Mouse (Mus musculus) thymus, postnatal 25 days (tissue): ENCODE results near the gene Krt9.
A peak's percentile ranks its signal among the peaks of the same experiment; 100 is the strongest.
"Not testable (repeated sequence)": the region's sequence is repeated elsewhere in the genome, so short reads cannot be mapped to it uniquely, and the experiment has no call there.

ENCODE experiments used
- DNase-seq: peaks from one replicate; pipeline ENCODE4 v3.0.0; 2022

Gene Krt9

GRCm38 (mm10) chr11:100192992-100193391 is at the start of gene Krt9:
Gene Krt9, minus strand, starts transcription at chr11:100193246.
- DNase-seq = no peak

GRCm38 (mm10) chr11:100240272-100240671 is 47.2 kb upstream of the Krt9 start:
- not testable (repeated sequence) for DNase-seq

- no peak for DNase-seq
Observed at GRCm38 (mm10) chr11:100221741-100222140, 28.7 kb upstream of the Krt9 start.

GRCm38 (mm10) chr11:100219304-100219703 is 26.3 kb upstream of the Krt9 start:
- DNase-seq = no peak

- DNase-seq = no peak
Observed at GRCm38 (mm10) chr11:100208542-100208941, 15.5 kb upstream of the Krt9 start.

- DNase-seq = no peak
Observed at GRCm38 (mm10) chr11:100207498-100207897, 14.5 kb upstream of the Krt9 start, which contains the start of gene Krt14. Gene Krt14, minus strand, starts transcription at chr11:100207548.

- no peak for DNase-seq
Observed at GRCm38 (mm10) chr11:100203448-100203847, 10.4 kb upstream of the Krt9 start.

GRCm38 (mm10) chr11:100202906-100203305 is 9.9 kb upstream of the Krt9 start:
- DNase-seq = no peak

- peak; percentile 5 for DNase-seq
Observed at GRCm38 (mm10) chr11:100200104-100200820, 7.2 kb upstream of the Krt9 start.

GRCm38 (mm10) chr11:100198666-100199065 is 5.6 kb upstream of the Krt9 start:
- DNase-seq = no peak

- DNase-seq = no peak
Observed at GRCm38 (mm10) chr11:100191820-100192219, 1.2 kb downstream of the Krt9 start.

GRCm38 (mm10) chr11:100186736-100187135 is 6.3 kb downstream of the Krt9 start:
- DNase-seq = no peak

- no peak for DNase-seq
Observed at GRCm38 (mm10) chr11:100181725-100182124, 11.3 kb downstream of the Krt9 start.

GRCm38 (mm10) chr11:100179260-100179659 is 13.8 kb downstream of the Krt9 start:
- no peak for DNase-seq

- DNase-seq = no peak
Observed at GRCm38 (mm10) chr11:100178307-100178706, 14.7 kb downstream of the Krt9 start.

GRCm38 (mm10) chr11:100176791-100177190 is 16.3 kb downstream of the Krt9 start:
- DNase-seq = no peak

GRCm38 (mm10) chr11:100168765-100169762 is 24.0 kb downstream of the Krt9 start:
- DNase-seq = peak; percentile 31

- DNase-seq = no peak
Observed at GRCm38 (mm10) chr11:100168071-100168470, 25.0 kb downstream of the Krt9 start.

- DNase-seq = no peak
Observed at GRCm38 (mm10) chr11:100164392-100164791, 28.7 kb downstream of the Krt9 start.

- DNase-seq = no peak
Observed at GRCm38 (mm10) chr11:100157908-100158477, 35.1 kb downstream of the Krt9 start.

GRCm38 (mm10) chr11:100157331-100157730 is 35.7 kb downstream of the Krt9 start:
- DNase-seq = no peak

- DNase-seq = no peak
Observed at GRCm38 (mm10) chr11:100155497-100156255, 37.4 kb downstream of the Krt9 start.
